Mouse (Mus musculus): ENCODE results near the gene Hmox1. TPM values are rescaled to one million over a fixed set of nuclear protein-coding genes. Genes with fewer than 3 reads are reported as not detected.

The Hmox1 gene
- polyA plus RNA-seq, 1 experiment, result 10.9 TPM

DNA sequence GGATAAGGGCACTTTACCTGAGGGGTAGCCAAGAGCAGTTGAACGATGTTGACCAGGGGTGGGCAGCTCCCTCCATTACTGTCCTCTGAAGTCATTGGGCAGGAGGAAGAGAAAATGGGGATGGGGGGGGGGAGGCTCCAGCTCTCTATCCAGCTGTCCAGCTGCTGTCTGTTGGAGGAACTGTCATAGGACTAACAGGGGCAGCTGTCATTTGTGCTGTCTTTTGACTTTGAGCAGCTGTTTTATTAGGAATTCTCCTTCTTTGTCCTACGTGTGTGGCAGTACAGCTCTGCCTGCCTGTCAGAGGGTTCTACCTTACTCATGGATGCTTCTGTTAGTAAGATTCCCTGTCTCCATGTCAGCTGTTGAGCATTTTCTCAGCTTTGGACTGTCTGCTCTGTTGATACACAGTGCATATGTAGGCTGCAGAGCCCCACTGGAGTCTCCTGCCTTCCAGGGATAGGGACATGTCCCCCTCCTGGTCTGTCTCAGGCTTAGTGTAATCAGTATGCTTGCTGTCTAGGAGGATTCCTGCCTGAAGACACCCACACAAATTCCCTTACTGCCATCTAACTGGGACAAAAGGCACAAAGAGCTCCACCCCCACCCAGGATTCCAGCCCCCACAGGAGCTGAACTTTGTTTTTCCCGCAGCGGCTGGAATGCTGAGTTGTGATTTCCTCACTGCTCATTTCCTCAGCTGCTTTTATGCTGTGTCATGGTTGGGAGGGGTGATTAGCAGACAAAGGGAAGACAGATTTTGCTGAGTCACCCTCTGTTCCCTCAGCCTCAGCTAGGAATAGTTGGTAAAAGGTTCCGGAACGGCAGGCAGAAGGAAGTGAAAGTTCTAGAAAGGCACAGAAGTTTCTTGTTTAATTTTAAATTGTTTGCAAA is 4.2 kb upstream of the Hmox1 start:
- H3K36me3 ChIP-seq (ENCODE audit: control insufficient read depth, insufficient read depth, low read length), result no peaks in the 10 kb centered on the region
- peaks cover 11% of the 10 kb centered on the region for H3K4me1 ChIP-seq (ENCODE audit: control insufficient read depth, insufficient read depth, low read length)
- H3K4me3 ChIP-seq (ENCODE audit: control insufficient read depth, low read depth, low read length), result no peak overlapping the region
- H3K27me3 ChIP-seq (ENCODE audit: control insufficient read depth, insufficient read depth, low read length), result no peaks in the 10 kb centered on the region
- peak overlapping the region; percentile 46 for H3K27ac ChIP-seq (ENCODE audit: control insufficient read depth, insufficient read depth, low read depth, low read length)
- TF ChIP-seq POLR2A (IDR thresholded peaks at IDR 0.05; ENCODE audit: control insufficient read depth, low read depth, low read length), result no peak
- no peak for TF ChIP-seq CTCF (IDR thresholded peaks at IDR 0.05; ENCODE audit: control insufficient read depth, insufficient read depth, insufficient replicate concordance, low read depth, low read length)

- H3K4me3 ChIP-seq (ENCODE audit: control insufficient read depth, low read depth, low read length), result no peak overlapping the region
- TF ChIP-seq CTCF (IDR thresholded peaks at IDR 0.05; ENCODE audit: control insufficient read depth, insufficient read depth, insufficient replicate concordance, low read depth, low read length), result no peak
- no peak for TF ChIP-seq POLR2A (IDR thresholded peaks at IDR 0.05; ENCODE audit: control insufficient read depth, low read depth, low read length)
- peaks cover 11% of the 10 kb centered on the region for H3K4me1 ChIP-seq (ENCODE audit: control insufficient read depth, insufficient read depth, low read length)
- H3K27ac ChIP-seq (ENCODE audit: control insufficient read depth, insufficient read depth, low read depth, low read length), result no peak overlapping the region
- H3K27me3 ChIP-seq (ENCODE audit: control insufficient read depth, insufficient read depth, low read length), result no peaks in the 10 kb centered on the region
- no peaks in the 10 kb centered on the region for H3K36me3 ChIP-seq (ENCODE audit: control insufficient read depth, insufficient read depth, low read length)
These were observed 2.5 kb upstream of the Hmox1 start for GRCm38 (mm10) chr8:75090781-75091365.

- H3K27me3 ChIP-seq (ENCODE audit: control insufficient read depth, insufficient read depth, low read length), result no peaks in the 10 kb centered on the region
- no peak for TF ChIP-seq POLR2A (IDR thresholded peaks at IDR 0.05; ENCODE audit: control insufficient read depth, low read depth, low read length)
- TF ChIP-seq CTCF (IDR thresholded peaks at IDR 0.05; ENCODE audit: control insufficient read depth, insufficient read depth, insufficient replicate concordance, low read depth, low read length), result no peak
- H3K4me3 ChIP-seq (ENCODE audit: control insufficient read depth, low read depth, low read length), result no peak overlapping the region
- H3K4me1 ChIP-seq (ENCODE audit: control insufficient read depth, insufficient read depth, low read length), result no peaks in the 10 kb centered on the region
- H3K36me3 ChIP-seq (ENCODE audit: control insufficient read depth, insufficient read depth, low read length), result no peaks in the 10 kb centered on the region
- no peak overlapping the region for H3K27ac ChIP-seq (ENCODE audit: control insufficient read depth, insufficient read depth, low read depth, low read length)
These were observed 9.5 kb downstream of the Hmox1 start for GRCm38 (mm10) chr8:75102956-75103355.

GRCm38 (mm10) chr8:75103376-75103878 is 10.0 kb downstream of the Hmox1 start:
- Histone ChIP-seq H3K4me1 (ENCODE audit: control insufficient read depth, insufficient read depth, low read length) (no peaks in the 10 kb centered on the region), H3K36me3 (ENCODE audit: control insufficient read depth, insufficient read depth, low read length) (no peaks in the 10 kb centered on the region), H3K27ac (ENCODE audit: control insufficient read depth, insufficient read depth, low read depth, low read length) (no peak overlapping the region), H3K4me3 (ENCODE audit: control insufficient read depth, low read depth, low read length) (no peak overlapping the region), H3K27me3 (ENCODE audit: control insufficient read depth, insufficient read depth, low read length) (no peaks in the 10 kb centered on the region)
- TF ChIP-seq CTCF (IDR thresholded peaks at IDR 0.05; ENCODE audit: control insufficient read depth, insufficient read depth, insufficient replicate concordance, low read depth, low read length), result no peak
- TF ChIP-seq POLR2A (IDR thresholded peaks at IDR 0.05; ENCODE audit: control insufficient read depth, low read depth, low read length), result no peak

- TF ChIP-seq CTCF (IDR thresholded peaks at IDR 0.05; ENCODE audit: control insufficient read depth, insufficient read depth, insufficient replicate concordance, low read depth, low read length), result peak; percentile 78; the same call in 1 of the 2 replicates
- TF ChIP-seq POLR2A (IDR thresholded peaks at IDR 0.05; ENCODE audit: control insufficient read depth, low read depth, low read length), result no peak
- Histone ChIP-seq H3K4me3 (ENCODE audit: control insufficient read depth, low read depth, low read length) (peak overlapping the region; percentile 95), H3K27ac (ENCODE audit: control insufficient read depth, insufficient read depth, low read depth, low read length) (peak overlapping the region; percentile 90), H3K4me1 (ENCODE audit: control insufficient read depth, insufficient read depth, low read length) (peaks cover 7% of the 10 kb centered on the region), H3K27me3 (ENCODE audit: control insufficient read depth, insufficient read depth, low read length) (no peaks in the 10 kb centered on the region), H3K36me3 (ENCODE audit: control insufficient read depth, insufficient read depth, low read length) (no peaks in the 10 kb centered on the region)
These were observed 15.3 kb downstream of the Hmox1 start for GRCm38 (mm10) chr8:75108527-75109235.

DNA sequence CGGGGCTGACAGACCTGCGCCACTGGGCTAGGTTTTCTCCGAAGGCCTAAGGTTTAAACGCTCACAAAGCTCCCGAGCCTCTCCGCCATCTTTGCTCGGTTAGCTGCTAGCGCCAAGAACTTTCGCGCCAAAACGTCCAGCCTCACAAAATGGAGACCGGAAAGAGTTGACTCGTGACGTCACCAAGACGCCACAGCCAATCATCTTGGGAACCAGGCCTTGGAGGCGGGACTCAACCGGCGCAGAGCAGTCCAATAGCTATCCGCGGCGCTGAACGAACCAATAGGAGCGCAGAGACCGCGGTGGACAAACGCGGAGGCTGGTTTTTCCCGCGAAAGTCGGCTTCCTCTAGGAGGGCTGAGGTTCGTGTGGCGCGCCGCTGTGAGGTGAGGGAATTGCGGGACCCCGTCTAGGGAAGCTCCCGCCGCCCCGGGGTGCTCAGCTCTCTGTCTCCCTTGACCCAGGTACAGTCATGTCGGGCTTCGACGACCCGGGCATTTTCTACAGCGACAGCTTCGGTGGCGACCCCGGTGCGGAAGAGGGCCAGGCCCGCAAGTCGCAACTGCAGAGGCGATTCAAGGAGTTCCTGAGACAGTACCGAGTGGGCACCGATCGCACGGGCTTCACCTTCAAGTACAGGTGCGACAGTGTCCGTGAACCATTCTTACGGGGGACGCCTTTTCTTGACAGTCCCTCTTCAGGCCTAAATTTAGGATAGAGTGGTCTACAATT is 16.0 kb downstream of the Hmox1 start, which contains the start of gene Mcm5:
TSS of gene Mcm5 (plus strand) at position 334 of the 732 bp plus-strand sequence.
- Histone ChIP-seq H3K4me3 (ENCODE audit: control insufficient read depth, low read depth, low read length) (peak within 1 kb of the TSS; percentile 95), H3K4me1 (ENCODE audit: control insufficient read depth, insufficient read depth, low read length) (peaks cover 7% of the 10 kb centered on the region), H3K36me3 (ENCODE audit: control insufficient read depth, insufficient read depth, low read length) (no peaks in the 10 kb centered on the region), H3K27ac (ENCODE audit: control insufficient read depth, insufficient read depth, low read depth, low read length) (peak within 1 kb of the TSS; percentile 90), H3K27me3 (ENCODE audit: control insufficient read depth, insufficient read depth, low read length) (no peaks in the 10 kb centered on the region)
- peak; percentile 77 for TF ChIP-seq POLR2A (IDR thresholded peaks at IDR 0.05; ENCODE audit: control insufficient read depth, low read depth, low read length)
- no peak for TF ChIP-seq CTCF (IDR thresholded peaks at IDR 0.05; ENCODE audit: control insufficient read depth, insufficient read depth, insufficient replicate concordance, low read depth, low read length)
